Mouse (Mus musculus): ENCODE measurements at regions not wholly inside any gene's neighbourhood (a gene's known extent, or its start where the extent isn't known, plus 50 kb on each side); places are given as distances from the start of the nearest gene placed in this dataset.

DNA sequence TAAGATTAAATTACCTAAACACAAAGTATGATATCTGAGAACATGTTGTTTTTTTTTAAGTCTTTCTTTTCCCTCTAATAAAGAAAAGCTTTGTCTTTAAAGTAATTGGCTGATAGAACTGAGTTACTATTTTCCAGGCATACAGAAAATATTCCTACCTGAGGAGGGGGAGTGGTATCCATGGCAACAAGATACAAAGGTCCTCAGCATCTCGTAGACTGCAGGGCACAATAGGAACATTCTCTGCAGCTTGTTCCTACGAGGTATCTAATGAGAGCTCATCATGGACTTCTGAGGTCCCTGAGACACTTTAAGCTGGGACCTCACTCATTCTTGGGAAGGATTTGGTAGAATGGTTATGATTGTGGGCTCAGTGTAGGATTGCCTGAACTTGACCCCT lies 225.5 kb upstream of the Cdh4 start:
- TF ChIP-seq CTCF (IDR thresholded peaks at IDR 0.05; ENCODE audit: low read depth, low read length), result no peak
- no peak for TF ChIP-seq GATA1 (IDR thresholded peaks at IDR 0.05; ENCODE audit: borderline replicate concordance, low read length)
- TF ChIP-seq TAL1 (conservative IDR thresholded peaks at IDR 0.05; ENCODE audit: low read depth, low read length), result no peak
